Mouse (Mus musculus): ENCODE data around the gene Trir. TPM values are rescaled to one million over a fixed set of nuclear protein-coding genes. Genes with fewer than 3 reads are reported as not detected.

Trir gene
- polyA plus RNA-seq, 1 experiment from 2014 or later = 110 TPM

GRCm38 (mm10) chr8:85032622-85033311, 6.1 kb downstream of the Trir start:
- Histone ChIP-seq H3K27ac (no peak overlapping the region), H3K4me3 (replicated peaks) (no peak overlapping the region), H3K4me2 (replicated peaks) (no peak overlapping the region), H3K4me1 (replicated peaks) (peaks cover 20% of the 10 kb centered on the region), H3K9me3 (no peaks in the 10 kb centered on the region), H3K27me3 (replicated peaks) (no peaks in the 10 kb centered on the region), H3K36me3 (peaks cover 12% of the 10 kb centered on the region; the same call in 1 of the 2 replicates), H3K9ac (no peak overlapping the region)
- WGBS = 78% methylated on average over 4 of the region's 4 CpGs
- no peak for ATAC-seq

DNA sequence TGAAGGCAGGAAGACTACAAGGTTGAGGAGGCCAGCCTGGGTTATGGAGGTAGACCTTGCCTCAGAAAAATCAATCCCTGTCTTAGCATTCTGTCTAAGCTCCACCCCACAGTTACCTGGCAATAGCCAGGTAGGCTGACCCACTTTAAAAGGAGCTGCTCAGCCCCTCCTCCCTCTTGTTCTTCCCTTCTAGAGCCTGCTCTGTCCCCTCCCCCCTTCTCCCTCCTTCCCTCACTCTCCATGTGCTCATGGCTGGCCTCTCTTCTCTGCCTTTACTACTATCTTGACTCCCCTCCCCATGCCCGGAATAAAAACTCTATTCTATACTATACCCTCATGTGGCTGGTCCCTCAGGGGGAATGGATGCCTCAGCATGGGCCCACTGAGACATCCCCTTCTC, 7.2 kb downstream of the Trir start:
- peaks cover 12% of the 10 kb centered on the region; the same call in 1 of the 2 replicates for H3K36me3 ChIP-seq
- peaks cover 11% of the 10 kb centered on the region for H3K4me1 ChIP-seq (replicated peaks)
- H3K4me2 ChIP-seq (replicated peaks) = no peak overlapping the region
- no peak overlapping the region for H3K27ac ChIP-seq
- no peak overlapping the region for H3K4me3 ChIP-seq (replicated peaks)
- H3K9me3 ChIP-seq = no peaks in the 10 kb centered on the region
- H3K27me3 ChIP-seq (replicated peaks) = no peaks in the 10 kb centered on the region
- H3K9ac ChIP-seq = no peak overlapping the region
- no peak for ATAC-seq
- 57% methylated on average over 1 of the region's 1 CpGs for WGBS

DNA sequence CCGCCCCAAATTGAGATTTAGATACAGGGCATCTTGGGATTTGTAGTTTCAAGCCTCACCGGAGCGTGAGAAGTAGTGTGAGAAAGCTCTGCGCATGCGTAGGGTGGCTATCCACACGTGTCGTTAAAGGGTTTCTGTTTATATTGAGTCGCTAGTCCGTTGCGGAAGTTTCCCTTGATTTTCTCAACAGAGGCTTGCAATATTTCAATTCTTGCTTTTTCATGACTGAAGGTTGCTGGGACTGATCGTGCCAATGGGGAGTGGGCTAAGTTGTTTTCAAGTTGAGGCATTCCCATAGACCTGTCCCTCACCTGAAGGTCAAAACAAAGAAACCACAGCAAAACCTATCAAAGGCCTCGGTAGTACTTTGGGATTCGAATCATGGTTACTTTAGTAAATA, 8.1 kb downstream of the Trir start:
- peak overlapping the region; percentile 85 for H3K4me3 ChIP-seq (replicated peaks)
- 0 out of 2 replicates have a peak overlapping the region, but pooled peaks have one; percentile 67 for H3K9ac ChIP-seq
- no peak for ATAC-seq
- peaks cover 8% of the 10 kb centered on the region; the same call in 1 of the 2 replicates for H3K36me3 ChIP-seq
- peak overlapping the region; percentile 81 for H3K4me2 ChIP-seq (replicated peaks)
- peaks cover 10% of the 10 kb centered on the region; the same call in 1 of the 2 replicates for H3K4me1 ChIP-seq (replicated peaks)
- 3% methylated on average over 13 of the region's 13 CpGs for WGBS
- H3K27ac ChIP-seq = peak overlapping the region; percentile 100
- no peaks in the 10 kb centered on the region for H3K9me3 ChIP-seq
- no peaks in the 10 kb centered on the region for H3K27me3 ChIP-seq (replicated peaks)

DNA sequence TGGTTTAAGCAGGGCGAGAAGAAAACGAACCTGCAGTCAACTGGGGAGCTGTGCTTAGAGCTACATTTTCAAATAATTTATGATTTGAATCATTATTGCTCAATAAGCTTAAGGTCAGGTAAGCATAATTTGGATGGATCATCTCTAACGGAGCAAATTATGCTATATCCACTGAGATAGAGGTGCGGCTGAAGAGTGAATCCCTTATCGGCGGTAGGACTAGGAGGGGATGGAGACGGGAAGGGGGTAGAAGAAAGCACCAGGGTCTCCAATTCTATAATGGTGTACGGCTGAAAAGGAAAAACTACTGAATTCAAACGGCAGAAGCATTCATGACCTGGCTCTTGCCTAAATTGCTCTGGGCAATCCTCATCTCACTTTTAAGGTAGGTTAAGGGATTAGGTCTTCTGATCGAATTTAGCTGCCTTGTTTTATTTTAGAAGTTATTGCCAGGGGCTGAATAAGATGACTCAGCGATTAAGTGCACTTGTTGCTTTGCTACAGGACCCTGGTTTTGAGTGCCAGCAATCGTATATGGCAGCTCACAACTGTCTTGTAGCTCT, 8.6 kb downstream of the Trir start:
- H3K36me3 ChIP-seq = peaks cover 7% of the 10 kb centered on the region; the same call in 1 of the 2 replicates
- no peak for ATAC-seq
- no peaks in the 10 kb centered on the region for H3K9me3 ChIP-seq
- no peaks in the 10 kb centered on the region for H3K27me3 ChIP-seq (replicated peaks)
- WGBS = 4% methylated on average over 12 of the region's 12 CpGs
- peaks cover 13% of the 10 kb centered on the region; the same call in 1 of the 2 replicates for H3K4me1 ChIP-seq (replicated peaks)
- peak overlapping the region; percentile 100 for H3K27ac ChIP-seq
- peak overlapping the region; percentile 85 for H3K4me3 ChIP-seq (replicated peaks)
- peak overlapping the region; percentile 81 for H3K4me2 ChIP-seq (replicated peaks)
- peak overlapping the region; percentile 67 for H3K9ac ChIP-seq

DNA sequence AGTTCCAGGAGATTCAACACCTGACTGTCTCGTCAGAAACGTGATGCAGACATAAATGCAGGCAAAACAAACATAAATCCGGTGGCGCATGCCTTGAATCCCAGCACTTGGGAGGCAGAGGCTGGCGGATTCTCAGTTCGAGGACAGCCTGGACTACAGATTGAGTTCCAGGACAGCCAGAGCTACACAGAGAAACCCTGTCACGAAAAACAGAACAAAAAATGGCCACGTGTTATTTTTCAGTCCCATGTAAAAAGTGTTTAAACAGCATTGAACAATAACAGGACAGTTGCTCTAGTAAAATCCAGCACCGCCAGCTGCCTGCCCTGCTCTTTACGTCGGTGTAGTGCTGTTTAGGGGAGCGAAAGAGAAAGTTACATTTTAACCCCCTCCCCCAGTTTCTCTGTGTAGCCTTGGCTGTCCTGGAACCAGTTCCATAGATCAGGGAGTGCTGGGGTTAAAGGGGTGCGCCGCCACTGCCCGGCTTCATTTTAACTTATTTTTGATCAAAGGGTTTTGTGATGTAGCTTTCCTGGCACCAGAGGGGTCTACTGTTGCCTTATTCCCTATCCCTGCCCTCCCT, 9.2 kb downstream of the Trir start:
- peak overlapping the region; percentile 85 for H3K4me3 ChIP-seq (replicated peaks)
- WGBS = under 1% methylated on average over 15 of the region's 15 CpGs
- peak overlapping the region; percentile 67 for H3K9ac ChIP-seq
- peak overlapping the region; percentile 81 for H3K4me2 ChIP-seq (replicated peaks)
- H3K9me3 ChIP-seq = no peaks in the 10 kb centered on the region
- H3K27ac ChIP-seq = peak overlapping the region; percentile 100
- peaks cover 13% of the 10 kb centered on the region; the same call in 1 of the 2 replicates for H3K4me1 ChIP-seq (replicated peaks)
- no peaks in the 10 kb centered on the region for H3K27me3 ChIP-seq (replicated peaks)
- peak; percentile 16 for ATAC-seq
- H3K36me3 ChIP-seq = 0 out of 2 replicates have a peak, but pooled peaks cover 8% of the 10 kb centered on the region

- peak overlapping the region; percentile 85 for H3K4me3 ChIP-seq (replicated peaks)
- ATAC-seq = peak; percentile 29; the same call in 1 of the 2 replicates
- WGBS = under 1% methylated on average over 9 of the region's 9 CpGs
- peak overlapping the region; percentile 67 for H3K9ac ChIP-seq
- H3K9me3 ChIP-seq = no peaks in the 10 kb centered on the region
- peak overlapping the region; percentile 100 for H3K27ac ChIP-seq
- H3K36me3 ChIP-seq = 0 out of 2 replicates have a peak, but pooled peaks cover 8% of the 10 kb centered on the region
- H3K27me3 ChIP-seq (replicated peaks) = no peaks in the 10 kb centered on the region
- peak overlapping the region; percentile 81 for H3K4me2 ChIP-seq (replicated peaks)
- peaks cover 13% of the 10 kb centered on the region; the same call in 1 of the 2 replicates for H3K4me1 ChIP-seq (replicated peaks)
Measured at GRCm38 (mm10) chr8:85036381-85036717, 9.7 kb downstream of the Trir start.

GRCm38 (mm10) chr8:85036718-85037365, 10.2 kb downstream of the Trir start, which contains the start of gene Tnpo2:
Gene Tnpo2 (plus strand): TSS chr8:85036915.
- WGBS = under 1% methylated on average over 58 of the region's 59 CpGs
- Histone ChIP-seq H3K36me3 (0 out of 2 replicates have a peak, but pooled peaks cover 8% of the 10 kb centered on the region), H3K4me1 (replicated peaks) (peaks cover 13% of the 10 kb centered on the region; the same call in 1 of the 2 replicates), H3K4me2 (replicated peaks) (peak within 1 kb of the TSS; percentile 88), H3K4me3 (replicated peaks) (peak within 1 kb of the TSS; percentile 85), H3K27ac (peak within 1 kb of the TSS; percentile 100), H3K27me3 (replicated peaks) (no peaks in the 10 kb centered on the region), H3K9ac (peak within 1 kb of the TSS; percentile 94), H3K9me3 (no peaks in the 10 kb centered on the region)
- peak; percentile 93 for ATAC-seq

DNA sequence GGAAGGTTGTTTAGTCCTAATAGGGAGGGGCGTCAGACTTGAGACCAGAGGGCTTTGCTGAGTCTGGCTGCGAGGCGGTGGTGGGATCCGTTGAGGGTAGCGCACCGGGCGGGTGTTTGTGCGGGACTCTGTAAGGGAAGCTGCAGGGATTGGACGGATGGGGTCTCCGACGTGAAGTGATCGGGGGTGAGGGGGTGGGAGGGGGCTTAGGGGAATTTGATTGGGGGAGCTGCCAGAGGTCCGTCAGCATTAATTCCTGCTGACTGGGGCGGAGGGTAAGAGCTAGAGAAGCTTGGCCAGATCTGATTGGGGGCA, 10.7 kb downstream of the Trir start:
- Histone ChIP-seq H3K9ac (peak overlapping the region; percentile 94), H3K27me3 (replicated peaks) (no peaks in the 10 kb centered on the region), H3K4me2 (replicated peaks) (peak overlapping the region; percentile 88), H3K4me1 (replicated peaks) (peaks cover 13% of the 10 kb centered on the region; the same call in 1 of the 2 replicates), H3K9me3 (no peaks in the 10 kb centered on the region), H3K4me3 (replicated peaks) (peak overlapping the region; percentile 85), H3K36me3 (0 out of 2 replicates have a peak, but pooled peaks cover 8% of the 10 kb centered on the region), H3K27ac (peak overlapping the region; percentile 100)
- under 1% methylated on average over 13 of the region's 14 CpGs for WGBS
- ATAC-seq = peak; percentile 37

DNA sequence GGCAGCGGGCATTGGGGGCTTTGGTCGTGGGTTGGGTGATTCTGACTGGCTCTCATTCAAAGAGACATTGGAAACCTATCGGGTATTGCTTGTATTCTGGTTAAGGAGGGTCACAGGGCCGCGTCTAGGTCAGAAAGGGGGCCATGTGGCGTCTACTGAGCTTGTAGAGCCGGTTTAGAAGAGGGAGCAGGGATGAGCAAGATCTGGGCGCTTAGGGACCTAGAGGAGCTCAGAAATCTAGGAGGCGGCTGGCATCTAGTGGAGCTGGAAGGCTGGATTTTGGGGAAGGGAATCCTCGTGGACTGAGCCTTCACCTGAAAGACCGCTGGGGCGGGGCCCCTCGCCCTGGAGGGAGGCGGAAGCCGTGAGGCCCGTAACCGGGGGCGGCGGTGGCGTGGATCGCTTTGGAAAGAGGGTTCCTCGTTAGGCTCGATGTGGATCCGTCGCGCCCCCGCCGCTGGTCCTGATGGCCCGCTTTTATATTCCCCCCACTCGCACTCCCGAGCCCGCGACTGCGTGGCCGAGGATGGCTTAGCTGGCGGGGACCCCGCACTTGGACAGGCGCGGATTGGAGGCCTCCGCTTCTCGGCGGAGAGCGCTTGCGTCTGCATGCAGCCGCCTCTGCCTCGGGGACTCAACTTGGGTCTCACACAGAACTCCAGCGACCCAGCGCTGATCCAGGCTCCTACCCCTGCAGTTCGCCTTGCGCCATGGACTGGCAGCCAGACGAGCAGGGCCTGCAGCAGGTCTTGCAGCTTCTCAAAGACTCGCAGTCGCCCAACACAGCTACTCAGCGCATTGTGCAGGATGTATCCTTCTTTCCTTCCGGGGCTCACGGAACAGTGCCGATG, 11.3 kb downstream of the Trir start:
- peak overlapping the region; percentile 100 for H3K27ac ChIP-seq
- 0 out of 2 replicates have a peak, but pooled peaks cover 8% of the 10 kb centered on the region for H3K36me3 ChIP-seq
- peak; percentile 27 for ATAC-seq
- WGBS = under 1% methylated on average over 57 of the region's 57 CpGs
- H3K4me2 ChIP-seq (replicated peaks) = peak overlapping the region; percentile 88
- H3K9me3 ChIP-seq = no peaks in the 10 kb centered on the region
- peaks cover 13% of the 10 kb centered on the region; the same call in 1 of the 2 replicates for H3K4me1 ChIP-seq (replicated peaks)
- no peaks in the 10 kb centered on the region for H3K27me3 ChIP-seq (replicated peaks)
- H3K4me3 ChIP-seq (replicated peaks) = peak overlapping the region; percentile 85
- peak overlapping the region; percentile 94 for H3K9ac ChIP-seq

- H3K4me1 ChIP-seq (replicated peaks) = 0 out of 2 replicates have a peak, but pooled peaks cover 6% of the 10 kb centered on the region
- WGBS = 92% methylated on average over 6 of the region's 6 CpGs
- ATAC-seq = no peak
- no peak overlapping the region for H3K4me3 ChIP-seq (replicated peaks)
- no peak overlapping the region for H3K9ac ChIP-seq
- no peaks in the 10 kb centered on the region for H3K27me3 ChIP-seq (replicated peaks)
- no peak overlapping the region for H3K4me2 ChIP-seq (replicated peaks)
- H3K9me3 ChIP-seq = no peaks in the 10 kb centered on the region
- peaks cover 45% of the 10 kb centered on the region for H3K36me3 ChIP-seq
- H3K27ac ChIP-seq = no peak overlapping the region
Measured at GRCm38 (mm10) chr8:85043619-85044018, 17.0 kb downstream of the Trir start.

DNA sequence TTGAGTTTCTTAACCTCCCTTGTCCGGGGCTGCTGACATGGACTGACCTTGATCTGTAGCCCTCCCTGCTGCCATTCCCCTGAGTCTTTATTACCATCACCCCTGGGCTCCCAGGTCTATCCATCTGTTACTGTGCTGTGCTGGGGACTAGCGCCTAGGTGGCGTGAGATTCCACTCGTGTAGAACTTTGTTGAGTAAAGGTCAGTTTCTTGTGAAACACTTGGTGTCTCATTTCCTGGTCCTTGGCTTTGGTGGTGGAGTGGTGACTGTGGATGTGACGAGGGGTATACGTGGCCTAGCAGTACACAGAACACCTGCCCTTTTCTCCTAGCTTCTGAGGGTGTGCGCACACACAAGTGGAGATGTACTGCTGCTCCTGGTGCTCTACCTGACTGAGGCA, 30.7 kb downstream of the Trir start:
- H3K27me3 ChIP-seq (replicated peaks) = no peaks in the 10 kb centered on the region
- H3K36me3 ChIP-seq = peaks cover 39% of the 10 kb centered on the region
- H3K9me3 ChIP-seq = no peaks in the 10 kb centered on the region
- no peak overlapping the region for H3K4me3 ChIP-seq (replicated peaks)
- H3K4me2 ChIP-seq (replicated peaks) = no peak overlapping the region
- no peak for ATAC-seq
- no peak overlapping the region for H3K9ac ChIP-seq
- H3K4me1 ChIP-seq (replicated peaks) = 0 out of 2 replicates have a peak, but pooled peaks cover 11% of the 10 kb centered on the region
- H3K27ac ChIP-seq = no peak overlapping the region
- 78% methylated on average over 7 of the region's 7 CpGs for WGBS
